Mouse (Mus musculus): ENCODE measurements around the gene Tmed8.
A peak's percentile ranks its signal among the peaks of the same experiment; 100 is the strongest.
"Not testable (repeated sequence)": the region's sequence is repeated elsewhere in the genome, so short reads cannot be mapped to it uniquely, and the experiment has no call there.

Tmed8 gene

GRCm38 (mm10) chr12:87160310-87160709 lies 39.9 kb downstream of the Tmed8 start:
- DNase-seq (ENCODE audit: low spot score) = no peak

- no peak for DNase-seq (ENCODE audit: low spot score)
Measured at GRCm38 (mm10) chr12:87158099-87158498, 42.2 kb downstream of the Tmed8 start.

DNA sequence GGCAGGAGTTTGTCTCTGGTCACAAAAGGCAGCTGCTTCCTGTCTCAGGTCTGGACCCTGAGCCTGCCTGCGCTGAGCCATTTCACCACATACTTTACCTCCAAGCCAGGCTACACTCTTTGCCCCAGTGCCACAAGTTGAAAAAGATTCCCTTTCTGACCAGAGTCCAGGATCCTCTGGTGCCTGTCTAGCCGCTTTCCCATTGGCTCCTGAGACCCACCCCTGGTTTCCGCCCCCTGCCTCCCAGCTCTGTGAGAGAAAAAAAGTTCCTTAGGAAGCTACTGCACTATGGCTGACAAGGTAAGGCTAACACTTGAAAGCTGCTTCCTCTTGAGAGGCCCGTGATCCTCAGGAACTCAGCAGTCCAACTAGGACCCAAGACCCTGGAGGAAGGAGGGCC lies 42.9 kb downstream of the Tmed8 start:
- no peak for DNase-seq (ENCODE audit: low spot score)

- DNase-seq (ENCODE audit: low spot score) = not testable (repeated sequence)
Measured at GRCm38 (mm10) chr12:87154448-87154847, 45.8 kb downstream of the Tmed8 start.

DNA sequence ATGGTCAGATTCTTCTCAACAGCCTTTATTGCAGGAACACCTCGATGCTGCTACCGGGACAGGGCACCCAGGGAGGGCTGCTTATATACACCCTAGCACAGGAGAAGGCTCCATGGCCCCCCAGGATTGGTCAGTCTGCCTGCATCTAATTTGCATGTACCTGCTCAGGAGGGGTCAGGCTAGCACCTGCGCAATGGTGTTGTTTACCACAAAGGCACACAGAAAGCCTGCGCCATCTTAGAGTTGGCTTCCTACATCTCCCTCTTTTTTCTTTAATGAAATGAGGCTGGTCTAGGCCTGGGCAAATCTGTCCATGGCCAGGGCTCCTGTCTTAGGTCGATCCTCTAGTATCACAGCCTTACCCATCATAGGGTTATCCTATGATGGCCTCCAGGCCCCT lies 50.8 kb downstream of the Tmed8 start:
- no peak for DNase-seq (ENCODE audit: low spot score)

DNA sequence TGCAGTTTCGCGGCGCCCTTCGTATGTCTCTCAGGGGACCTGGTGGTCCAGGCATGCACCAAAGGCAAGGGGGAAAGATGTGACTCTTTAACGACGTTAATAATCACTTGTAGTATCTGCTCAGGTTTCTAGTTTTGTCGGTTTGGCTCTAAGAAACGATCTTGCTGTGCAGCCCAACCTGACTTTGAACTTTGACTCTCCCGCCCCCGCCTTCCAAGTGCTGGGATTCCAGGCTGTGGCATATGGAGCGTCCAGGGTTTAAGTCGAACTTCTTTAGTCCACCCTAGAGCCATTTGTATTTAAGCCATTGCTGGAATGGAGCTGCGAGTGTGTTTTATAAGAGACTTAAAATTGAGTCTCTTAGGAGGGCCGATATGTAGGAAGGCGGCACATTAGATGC lies 52.1 kb downstream of the Tmed8 start:
- DNase-seq (ENCODE audit: low spot score) = no peak

DNA sequence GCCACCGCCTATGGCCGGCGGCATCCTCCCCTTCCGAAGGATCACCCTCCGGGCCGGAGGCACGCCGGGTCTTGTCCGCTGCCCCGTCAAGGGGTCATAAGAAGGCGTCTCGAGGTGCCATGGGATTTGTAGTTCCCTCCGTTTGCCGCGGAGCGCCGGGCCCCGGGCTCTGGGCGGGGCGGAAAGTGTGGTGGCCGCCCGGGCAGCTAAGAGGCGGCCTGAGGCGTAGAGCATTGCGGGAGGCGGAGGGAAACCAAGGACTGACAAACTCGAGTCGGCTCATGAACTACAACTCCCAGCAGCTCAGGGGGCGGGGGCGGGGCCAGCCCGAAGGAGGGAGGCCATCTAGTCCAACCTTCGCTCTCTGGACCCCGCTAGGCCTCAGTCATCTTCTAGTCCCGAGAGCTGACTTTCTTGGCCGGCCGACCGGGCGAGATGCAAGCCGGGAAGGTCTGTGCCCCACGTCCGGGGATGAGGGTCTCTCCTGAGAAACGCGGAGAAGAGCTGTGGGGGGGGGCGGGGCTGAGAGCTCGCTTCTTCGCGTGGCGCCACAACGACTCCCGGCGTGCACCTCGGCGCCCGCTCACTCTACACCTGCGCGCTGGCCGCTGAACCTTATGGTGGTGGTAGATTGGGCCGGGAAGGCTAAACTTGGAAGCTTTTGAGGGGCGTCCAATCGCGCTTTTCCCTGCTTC lies 52.7 kb downstream of the Tmed8 start, which contains the start of gene Pomt2:
Pomt2 (minus strand) TSS at position 574 of the 695 bp plus-strand sequence.
- peak; percentile 74 for DNase-seq (ENCODE audit: low spot score)

GRCm38 (mm10) chr12:87146966-87147365 lies 53.3 kb downstream of the Tmed8 start, which contains the start of gene Gstz1:
Gstz1 (plus strand) TSS chr12:87147165.
- peak; percentile 71 for DNase-seq (ENCODE audit: low spot score)

- no peak for DNase-seq (ENCODE audit: low spot score)
Measured at GRCm38 (mm10) chr12:87142156-87142555, 58.1 kb downstream of the Tmed8 start.

GRCm38 (mm10) chr12:87138768-87139167 lies 61.5 kb downstream of the Tmed8 start:
- no peak for DNase-seq (ENCODE audit: low spot score)

DNA sequence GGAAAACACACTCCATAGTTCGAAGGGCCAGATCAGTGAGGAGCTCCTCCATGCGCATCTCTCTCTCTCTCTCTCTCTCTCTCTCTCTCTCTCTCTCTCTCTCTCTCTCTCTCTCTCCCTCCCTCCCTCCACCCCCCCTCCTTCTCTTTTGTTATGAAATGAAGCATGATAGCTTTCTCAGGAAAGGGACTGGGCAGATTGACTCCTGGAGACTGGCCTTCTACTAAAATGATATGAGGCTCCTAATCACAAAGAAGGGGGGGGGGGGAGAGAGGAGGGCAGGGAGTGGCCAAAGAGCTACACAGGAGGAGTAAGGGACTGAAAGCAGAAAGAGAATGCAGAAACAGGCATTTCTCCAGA lies 61.9 kb downstream of the Tmed8 start:
- DNase-seq (ENCODE audit: low spot score) = no peak

- no peak for DNase-seq (ENCODE audit: low spot score)
Measured at GRCm38 (mm10) chr12:87137439-87138341, 62.6 kb downstream of the Tmed8 start.

- no peak for DNase-seq (ENCODE audit: low spot score)
Measured at GRCm38 (mm10) chr12:87132784-87133183, 67.5 kb downstream of the Tmed8 start.

- DNase-seq (ENCODE audit: low spot score) = no peak
Measured at GRCm38 (mm10) chr12:87132210-87132609, 68.0 kb downstream of the Tmed8 start.

DNA sequence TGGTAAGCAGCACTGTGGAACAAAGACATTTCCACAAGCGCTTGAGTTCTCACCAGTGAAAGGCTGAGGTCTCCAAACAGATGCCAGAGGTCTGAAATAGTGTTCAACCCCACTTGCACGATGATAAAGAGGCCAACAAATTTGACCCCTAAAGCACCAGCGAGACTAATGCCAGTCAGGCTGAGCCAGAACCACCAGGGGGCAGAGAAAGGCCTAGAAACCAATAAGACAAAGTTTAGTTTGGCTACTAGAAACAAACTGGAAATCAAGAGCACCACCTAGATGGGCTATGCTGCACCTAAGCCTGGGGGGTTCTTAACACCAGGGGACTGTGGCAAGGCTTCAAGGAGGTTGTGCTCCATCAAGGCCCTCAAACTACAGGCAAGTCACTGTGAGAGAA lies 68.6 kb downstream of the Tmed8 start:
- DNase-seq (ENCODE audit: low spot score) = no peak

DNA sequence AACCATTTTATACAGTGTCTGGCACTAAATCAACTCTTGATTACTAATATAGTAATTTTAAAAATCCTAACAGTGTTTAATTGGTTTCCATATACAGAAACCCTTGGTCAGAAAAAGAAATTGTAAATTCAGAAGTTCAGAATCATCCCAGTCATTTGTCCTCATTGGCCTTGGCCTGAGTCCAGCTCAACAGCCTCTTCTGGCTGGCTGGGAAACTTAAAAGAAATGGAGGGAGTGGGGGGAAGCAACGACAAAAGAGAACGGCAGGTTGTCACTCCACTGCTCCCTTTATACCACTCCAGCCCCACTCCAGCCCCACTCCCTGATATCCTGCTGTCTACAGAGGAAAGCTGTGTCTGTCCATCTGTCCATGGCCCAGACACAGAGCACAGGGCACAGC lies 69.1 kb downstream of the Tmed8 start:
- DNase-seq (ENCODE audit: low spot score) = no peak

DNA sequence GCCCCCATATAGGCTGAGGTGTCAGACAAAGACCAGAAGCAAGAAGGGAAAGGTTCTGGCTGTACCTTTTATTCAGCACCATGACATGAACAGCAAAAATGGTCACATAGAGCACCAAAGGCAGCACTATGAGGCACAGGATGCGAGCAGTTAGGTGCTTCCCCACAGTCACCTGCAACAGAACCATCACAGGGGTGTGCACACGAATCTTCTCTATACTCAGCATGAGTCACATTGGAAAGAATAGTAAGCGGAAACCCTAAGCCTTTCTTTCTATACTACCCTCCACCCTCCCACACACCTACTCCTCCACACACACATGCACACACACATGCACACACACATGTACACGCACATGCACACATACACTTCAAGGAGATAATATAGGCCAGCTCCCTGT lies 70.0 kb downstream of the Tmed8 start:
- DNase-seq (ENCODE audit: low spot score) = no peak

- no peak for DNase-seq (ENCODE audit: low spot score)
Measured at GRCm38 (mm10) chr12:87127256-87127655, 73.0 kb downstream of the Tmed8 start.

DNA sequence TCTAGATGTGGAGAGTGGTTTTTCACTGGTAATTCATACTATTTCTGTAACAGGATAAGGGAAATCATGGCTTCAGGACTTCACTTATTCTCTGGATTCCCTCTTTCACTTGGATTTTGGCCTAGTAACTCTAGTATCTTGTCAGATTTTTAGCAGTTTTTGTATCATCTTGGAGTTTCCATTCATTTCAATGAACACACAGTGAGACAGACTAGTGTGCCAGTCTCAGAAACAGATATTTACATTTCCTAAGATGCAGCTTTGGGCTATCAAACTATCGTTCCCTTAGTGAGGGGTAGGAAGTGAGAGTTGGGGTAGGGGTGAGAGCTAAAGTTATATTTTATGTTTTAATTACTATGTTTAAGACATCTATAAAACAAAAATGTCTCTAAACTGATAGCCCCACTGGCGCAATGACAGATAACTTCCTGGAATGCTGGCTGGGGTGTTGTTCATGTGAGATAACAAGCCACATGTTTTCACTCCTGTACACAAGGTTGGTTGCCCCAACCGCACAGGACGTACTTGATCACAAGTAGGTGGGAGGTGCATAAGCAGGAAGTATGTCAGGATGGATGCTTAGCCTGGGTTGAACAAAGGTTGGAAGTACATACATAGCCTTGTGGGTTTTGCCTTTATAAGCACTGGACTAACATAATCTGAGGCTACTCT lies 78.2 kb downstream of the Tmed8 start:
- DNase-seq (ENCODE audit: low spot score) = no peak

All from ovary, postnatal 10 days (tissue).